Mouse (Mus musculus) C3H10T1/2 (cell line): ENCODE results near the gene Alox8. TPM values are rescaled to one million over a fixed set of nuclear protein-coding genes. Genes with fewer than 3 reads are reported as not detected.

Experiments used
- polyA plus RNA-seq, 2 experiments: library from polyadenylated mRNA; unstranded; fragments of >200 nt; fragmentation: generic; extraction: Trizol; gene quantifications; one replicate each; pipeline ENCODE4 v1.2.1; 2012; ENCODE audit warnings: missing spikeins in 2 of 2

Gene Alox8
- polyA plus RNA-seq, result under 1 TPM; 0.05 to 0.20 TPM

GRCm38 (mm10) chr11:69197743-69198142, at the start of gene Alox8:
Gene Alox8, minus strand, starts transcription at chr11:69197843.

DNA sequence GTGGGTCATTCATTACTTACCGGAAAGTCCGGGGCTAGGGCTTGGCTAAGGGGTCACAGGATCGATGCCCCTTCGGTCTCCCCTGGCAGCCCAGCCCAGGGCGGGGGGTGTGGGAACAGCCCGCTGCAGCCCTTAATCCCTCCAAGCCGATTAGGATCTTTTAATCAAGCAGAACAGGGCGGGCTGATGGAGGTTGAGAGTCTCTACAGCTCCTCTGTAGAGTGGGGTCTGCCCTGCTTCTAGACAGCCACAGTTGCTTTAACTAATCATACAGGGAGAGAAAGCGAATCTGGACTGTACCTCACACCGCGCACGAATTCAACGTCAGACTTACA, 39.2 kb upstream of the Alox8 start, which contains the start of gene Gucy2e:
TSS of gene Gucy2e (minus strand) at position 111 of the 335 bp plus-strand sequence.

GRCm38 (mm10) chr11:69156800-69157199, 40.8 kb downstream of the Alox8 start, which contains the start of gene Alox12b:
Gene Alox12b, plus strand, starts transcription at chr11:69156989.

Other genes starting within 250 kb of the Alox8 start
- gene Arhgef15, start 240.4 kb downstream of the Alox8 start, polyA plus RNA-seq, result 1 to 10 TPM in 1 of 2 experiments, under 1 TPM in 1; 0.97 to 1.1 TPM
- gene Slc25a35, start 229.7 kb downstream of the Alox8 start, polyA plus RNA-seq, result 1 to 10 TPM in 1 of 2 experiments, under 1 TPM in 1; 0.91 to 4.0 TPM
- gene Rangrf, start 222.7 kb downstream of the Alox8 start, polyA plus RNA-seq, result 10 to 100 TPM; 27.7 to 48.0 TPM
- gene Pfas, start 189.4 kb downstream of the Alox8 start, polyA plus RNA-seq, result 1 to 10 TPM; 6.8 to 7.2 TPM
- 10 to 100 TPM; 57.4 to 66.2 TPM for gene Ctc1, start 181.9 kb downstream of the Alox8 start, polyA plus RNA-seq
- 10 to 100 TPM; 33.9 to 67.3 TPM for gene Aurkb, start 152.2 kb downstream of the Alox8 start, polyA plus RNA-seq
- 10 to 100 TPM; 13.1 to 23.4 TPM for gene Borcs6, start 138.1 kb downstream of the Alox8 start, polyA plus RNA-seq
- 10 to 100 TPM; 73.7 to 88.9 TPM for gene Tmem107, start 127.0 kb downstream of the Alox8 start, polyA plus RNA-seq
- 10 to 100 TPM; 16.1 to 69.3 TPM for gene Vamp2, start 109.4 kb downstream of the Alox8 start, polyA plus RNA-seq
- gene Per1, start 102.6 kb downstream of the Alox8 start, polyA plus RNA-seq, result 10 to 100 TPM in 1 of 2 experiments, 1 to 10 TPM in 1; 3.3 to 14.3 TPM
- under 1 TPM; 0.16 to 0.19 TPM for gene Hes7, start 77.4 kb downstream of the Alox8 start, polyA plus RNA-seq
- 1 to 10 TPM in 1 of 2 experiments, under 1 TPM in 1; 0.55 to 2.0 TPM for gene 9130213A22Rik, start 75.3 kb downstream of the Alox8 start, polyA plus RNA-seq
- under 1 TPM; 0.07 to 0.34 TPM for gene Aloxe3, start 71.9 kb downstream of the Alox8 start, polyA plus RNA-seq
- gene Alox12b, start 40.9 kb downstream of the Alox8 start, polyA plus RNA-seq, result not detected
- under 1 TPM in 1 of 2 experiments, not detected in 1; 0.04 TPM for gene Gucy2e, start 39.2 kb upstream of the Alox8 start, polyA plus RNA-seq
- gene Cntrob, start 125.9 kb upstream of the Alox8 start, polyA plus RNA-seq, result 10 to 100 TPM in 1 of 2 experiments, 1 to 10 TPM in 1; 1.9 to 13.1 TPM
- gene Trappc1, start 126.1 kb upstream of the Alox8 start, polyA plus RNA-seq, result 100 to 1,000 TPM; 152 to 168 TPM
- under 1 TPM; 0.41 to 0.76 TPM for gene Kcnab3, start 128.4 kb upstream of the Alox8 start, polyA plus RNA-seq
- gene Rnf227, start 142.6 kb upstream of the Alox8 start, polyA plus RNA-seq, result under 1 TPM in 1 of 2 experiments, not detected in 1; 0.07 TPM
- gene Chd3, start 171.6 kb upstream of the Alox8 start, polyA plus RNA-seq, result 100 to 1,000 TPM in 1 of 2 experiments, 10 to 100 TPM in 1; 12.9 to 147 TPM
- gene Naa38, start 197.6 kb upstream of the Alox8 start, polyA plus RNA-seq, result 100 to 1,000 TPM; 320 to 328 TPM
- 10 to 100 TPM in 1 of 2 experiments, 1 to 10 TPM in 1; 1.2 to 16.0 TPM for gene Cyb5d1, start 197.8 kb upstream of the Alox8 start, polyA plus RNA-seq
- gene Tmem88, start 200.4 kb upstream of the Alox8 start, polyA plus RNA-seq, result under 1 TPM; 0.33 TPM
- 10 to 100 TPM in 1 of 2 experiments, 1 to 10 TPM in 1; 1.5 to 25.3 TPM for gene Kdm6b, start 215.8 kb upstream of the Alox8 start, polyA plus RNA-seq